Mouse (Mus musculus) forebrain, embryonic 13.5 days (tissue): ENCODE measurements around the gene Sema3d. TPM values are rescaled to one million over a fixed set of nuclear protein-coding genes. Genes with fewer than 3 reads are reported as not detected.

ENCODE experiments used
- ATAC-seq: fragments of 200-750 bp; cut with Nextera tagmentation; 2 replicates; pipeline ENCODE4 v1.8.0; 2017
- H3K27ac ChIP-seq: fragments of 300-500 bp; sonication (generic); 2 replicates; pipeline ENCODE4 v1.5.1; 2015; ENCODE audit warnings: inconsistent platforms, mild to moderate bottlenecking, moderate library complexity
- H3K27me3 ChIP-seq: fragments of 300-500 bp; sonication (generic); 2 replicates; pipeline ENCODE4 v1.6.1; 2015; ENCODE audit warnings: mild to moderate bottlenecking, inconsistent platforms
- H3K36me3 ChIP-seq: fragments of 300-500 bp; sonication (generic); 2 replicates; pipeline ENCODE4 v1.6.1; 2015; ENCODE audit warnings: mild to moderate bottlenecking, inconsistent platforms; ENCODE audit not compliant: poor library complexity, severe bottlenecking
- H3K4me1 ChIP-seq: fragments of 300-500 bp; sonication (generic); 2 replicates; pipeline ENCODE4 v1.6.1; 2015; ENCODE audit warnings: inconsistent platforms
- H3K4me2 ChIP-seq: fragments of 300-500 bp; sonication (generic); 2 replicates; pipeline ENCODE4 v1.6.1; 2015; ENCODE audit warnings: inconsistent platforms, mild to moderate bottlenecking, moderate library complexity
- H3K4me3 ChIP-seq: fragments of 300-500 bp; sonication (generic); 2 replicates; pipeline ENCODE4 v1.5.1; 2015; ENCODE audit warnings: mild to moderate bottlenecking, inconsistent platforms
- H3K9ac ChIP-seq: fragments of 300-500 bp; sonication (generic); 2 replicates; pipeline ENCODE4 v1.6.1; 2015; ENCODE audit warnings: mild to moderate bottlenecking, inconsistent platforms
- H3K9me3 ChIP-seq: fragments of 300-500 bp; sonication (generic); replicated peaks from 2 replicates; pipeline ENCODE4 v1.6.1; 2016; ENCODE audit warnings: inconsistent platforms
- WGBS: fragments of 180-500 bp; shearing (Covaris S2); methylation state at CpG from one replicate; pipeline ENCODE4 v1.1.7; 2015; 5-methylcytosine and 5-hydroxymethylcytosine counted together
- polyA plus RNA-seq: library from polyadenylated mRNA; unstranded; fragments of >200 nt; fragmentation: Nextera tagmentation; extraction: Ambion mirVana; gene quantifications from 2 replicates; pipeline ENCODE4 v1.2.1, GENCODE M21; 2015

Gene Sema3d
- polyA plus RNA-seq, 1 experiment from 2014 or later, result 0.58 TPM

GRCm38 (mm10) chr5:12574551-12574950 lies 191.4 kb downstream of the Sema3d start:
- WGBS, result 78% methylated on average over 4 of the region's 4 CpGs
- Histone ChIP-seq H3K4me1 (no peaks in the 10 kb centered on the region), H3K4me2 (no peak overlapping the region), H3K9ac (no peak overlapping the region), H3K27me3 (no peaks in the 10 kb centered on the region), H3K9me3 (no peaks in the 10 kb centered on the region), H3K36me3 (no peaks in the 10 kb centered on the region), H3K4me3 (no peak overlapping the region), H3K27ac (no peak overlapping the region)
- no peak for ATAC-seq

- no peak overlapping the region for H3K27ac ChIP-seq
- WGBS, result 77% methylated on average over 1 of the region's 1 CpGs
- H3K9ac ChIP-seq, result no peak overlapping the region
- no peak for ATAC-seq
- no peaks in the 10 kb centered on the region for H3K9me3 ChIP-seq
- H3K4me3 ChIP-seq, result no peak overlapping the region
- no peaks in the 10 kb centered on the region for H3K36me3 ChIP-seq
- no peaks in the 10 kb centered on the region for H3K4me1 ChIP-seq
- no peak overlapping the region for H3K4me2 ChIP-seq
- no peaks in the 10 kb centered on the region for H3K27me3 ChIP-seq
Observed at GRCm38 (mm10) chr5:12575262-12575661, 192.1 kb downstream of the Sema3d start.

GRCm38 (mm10) chr5:12579752-12580151 lies 196.6 kb downstream of the Sema3d start:
- H3K27me3 ChIP-seq, result no peaks in the 10 kb centered on the region
- no peak overlapping the region for H3K4me2 ChIP-seq
- no peak overlapping the region for H3K27ac ChIP-seq
- no peak for ATAC-seq
- 77% methylated on average over 4 of the region's 4 CpGs for WGBS
- H3K4me3 ChIP-seq, result no peak overlapping the region
- no peaks in the 10 kb centered on the region for H3K36me3 ChIP-seq
- H3K9ac ChIP-seq, result no peak overlapping the region
- no peaks in the 10 kb centered on the region for H3K9me3 ChIP-seq
- 0 out of 2 replicates have a peak, but pooled peaks cover 3% of the 10 kb centered on the region for H3K4me1 ChIP-seq

GRCm38 (mm10) chr5:12582540-12582939 lies 199.4 kb downstream of the Sema3d start:
- no peak for ATAC-seq
- 88% methylated on average over 1 of the region's 1 CpGs for WGBS
- Histone ChIP-seq H3K9me3 (no peaks in the 10 kb centered on the region), H3K27me3 (no peaks in the 10 kb centered on the region), H3K4me1 (0 out of 2 replicates have a peak, but pooled peaks cover 3% of the 10 kb centered on the region), H3K4me2 (no peak overlapping the region), H3K4me3 (no peak overlapping the region), H3K27ac (no peak overlapping the region), H3K36me3 (no peaks in the 10 kb centered on the region), H3K9ac (no peak overlapping the region)

DNA sequence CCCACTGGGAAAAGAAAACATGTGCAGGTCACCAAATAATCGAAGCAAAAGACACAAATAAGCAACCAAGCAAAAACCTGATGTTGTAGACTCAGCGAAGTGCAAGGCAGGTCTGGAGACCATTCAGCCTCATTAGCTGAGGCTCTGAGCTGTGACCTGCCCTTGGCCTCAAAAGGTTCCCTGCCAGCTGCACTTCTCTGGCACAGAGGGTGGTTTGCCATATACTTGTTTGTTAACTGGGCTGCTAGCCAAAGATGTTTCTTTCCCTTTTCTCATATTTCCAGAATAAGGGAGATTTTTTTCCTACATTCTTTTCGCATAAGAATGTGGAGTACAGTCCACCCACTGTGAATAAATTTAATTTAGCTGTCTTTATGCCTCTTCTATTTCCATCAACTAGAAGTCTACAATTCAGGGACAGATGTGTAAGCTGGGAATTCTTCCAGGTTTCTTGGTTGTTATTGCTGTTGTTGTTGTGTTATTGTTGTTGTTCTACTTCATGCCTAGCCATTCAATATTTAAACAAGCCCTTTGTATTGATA lies 200.2 kb downstream of the Sema3d start:
- no peak overlapping the region for H3K4me2 ChIP-seq
- no peak for ATAC-seq
- no peaks in the 10 kb centered on the region for H3K36me3 ChIP-seq
- 0 out of 2 replicates have a peak, but pooled peaks cover 3% of the 10 kb centered on the region for H3K4me1 ChIP-seq
- no peaks in the 10 kb centered on the region for H3K9me3 ChIP-seq
- WGBS, result 77% methylated on average over 3 of the region's 3 CpGs
- H3K4me3 ChIP-seq, result no peak overlapping the region
- H3K9ac ChIP-seq, result no peak overlapping the region
- H3K27ac ChIP-seq, result no peak overlapping the region
- H3K27me3 ChIP-seq, result no peaks in the 10 kb centered on the region

- WGBS, result 94% methylated on average over 9 of the region's 9 CpGs
Observed at GRCm38 (mm10) chr5:12584886-12585285, 201.7 kb downstream of the Sema3d start.

GRCm38 (mm10) chr5:12634227-12634980 lies 251.2 kb downstream of the Sema3d start:
- Histone ChIP-seq H3K4me1 (peaks cover 5% of the 10 kb centered on the region; the same call in 1 of the 2 replicates), H3K36me3 (no peaks in the 10 kb centered on the region), H3K9me3 (no peaks in the 10 kb centered on the region), H3K4me3 (no peak overlapping the region), H3K4me2 (0 out of 2 replicates have a peak overlapping the region, but pooled peaks have one; percentile 8), H3K9ac (no peak overlapping the region), H3K27me3 (no peaks in the 10 kb centered on the region), H3K27ac (no peak overlapping the region)
- WGBS, result 19% methylated on average over 8 of the region's 8 CpGs
- no peak for ATAC-seq

More at GRCm38 (mm10) chr5:12584886-12585285, 201.7 kb downstream of the Sema3d start:
- no peak overlapping the region for H3K4me3 ChIP-seq
- H3K27ac ChIP-seq, result no peak overlapping the region
- H3K9me3 ChIP-seq, result no peaks in the 10 kb centered on the region
- no peaks in the 10 kb centered on the region for H3K36me3 ChIP-seq
- ATAC-seq, result no peak
- no peak overlapping the region for H3K4me2 ChIP-seq
- 0 out of 2 replicates have a peak, but pooled peaks cover 3% of the 10 kb centered on the region for H3K4me1 ChIP-seq
- no peak overlapping the region for H3K9ac ChIP-seq
- no peaks in the 10 kb centered on the region for H3K27me3 ChIP-seq

GRCm38 (mm10) chr5:12637763-12638468 lies 254.7 kb downstream of the Sema3d start:
- no peak for ATAC-seq
- Histone ChIP-seq H3K36me3 (no peaks in the 10 kb centered on the region), H3K4me3 (no peak overlapping the region), H3K9me3 (no peaks in the 10 kb centered on the region), H3K4me2 (no peak overlapping the region), H3K9ac (no peak overlapping the region), H3K27ac (no peak overlapping the region), H3K4me1 (peaks cover 5% of the 10 kb centered on the region; the same call in 1 of the 2 replicates), H3K27me3 (no peaks in the 10 kb centered on the region)
- 87% methylated on average over 7 of the region's 7 CpGs for WGBS
